ENCODE assay signal across 9 mouse cellular contexts in the genomic region with DNA sequence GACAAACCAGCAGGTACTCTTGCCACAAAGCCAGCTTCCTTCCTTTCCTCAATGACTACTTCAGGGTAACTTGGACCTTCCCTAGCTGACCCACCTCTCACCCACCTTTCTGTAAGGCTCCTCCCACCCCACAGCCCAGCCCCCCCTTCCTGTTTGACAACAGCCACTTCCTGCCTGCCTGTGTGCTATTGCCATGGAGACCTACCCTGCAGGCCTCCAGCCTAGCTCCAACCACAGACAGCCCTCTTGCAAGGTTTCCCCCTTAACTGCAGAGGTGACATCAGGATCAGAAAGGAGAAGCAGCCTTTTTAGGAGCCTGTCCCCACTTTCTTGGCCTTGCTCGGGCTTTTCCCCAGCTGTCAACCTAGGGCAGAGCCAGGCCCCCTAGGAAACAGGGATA. TPM values are rescaled to one million over a fixed set of nuclear protein-coding genes. Genes with fewer than 3 reads are reported as not detected.
DNase-seq lines count a peak whose midpoint lies in the region; ATAC-seq and TF ChIP-seq lines count a peak whose summit lies in the region.
"Had no signal": no experiment of that assay in that cellular context is flagged by ENCODE, and none has a peak within 500 bp of the region (broad histone marks: within the 10 kb centered on the region; RNA-seq: fewer than 3 reads in every experiment).

No protein-coding gene starts in this region.

- ATAC-seq in heart, embryonic 14.5 days (ENCODE audit: insufficient number of reproducible peaks, insufficient read depth, low FRiP score, low read depth) = no peak
- 0 out of 2 replicates have a peak, but pooled peaks have one; percentile 18 for ATAC-seq in liver, embryonic 14.5 days (ENCODE audit: insufficient read depth)
- 0 out of 2 replicates have a peak, but pooled peaks have one; percentile 46 for ATAC-seq in stomach, embryonic 14.5 days (ENCODE audit: insufficient number of reproducible peaks, insufficient read depth, low FRiP score, low read depth)
- no peak for ATAC-seq in forebrain, embryonic 16.5 days

- 71% methylated on average over 1 of the region's 1 CpGs for WGBS in heart, embryonic 14.5 days
- 42% methylated on average over 1 of the region's 1 CpGs for WGBS in liver, embryonic 14.5 days (ENCODE audit: insufficient replicate concordance)
- 67% methylated on average over 1 of the region's 1 CpGs for WGBS in stomach, embryonic 14.5 days
- WGBS in forebrain, embryonic 16.5 days = 81% methylated on average over 1 of the region's 1 CpGs

- H3K27ac ChIP-seq in heart, embryonic 14.5 days (replicated peaks in 1 of 2; ENCODE audit: control insufficient read depth in 1 of 2, insufficient read depth in 1 of 2, low read depth in 2 of 2, low read length in 2 of 2) = peak overlapping the region; percentile 46 to 76; a peak in 3 of 4 replicates
- H3K27ac ChIP-seq in liver, embryonic 14.5 days = no peak overlapping the region
- H3K27ac ChIP-seq in stomach, embryonic 14.5 days (ENCODE audit: low read length) = no peak overlapping the region
- H3K27ac ChIP-seq in forebrain, embryonic 16.5 days (ENCODE audit: low read length) = no peak overlapping the region
- H3K27ac ChIP-seq: neural tube, embryonic 12.5 days had no signal

- DNase-seq in heart, postnatal 14 days = no peak
- DNase-seq in T-cell, adult 2 months (ENCODE audit: low spot score) = peak; percentile 76
- DNase-seq in liver, embryonic 14.5 days (ENCODE audit: low read depth in 3 of 3, low spot score in 3 of 3) = peak in 2 of 3 experiments; percentile 26 to 27
- no peak for DNase-seq in left cerebral cortex, postnatal 14 days (ENCODE audit: low spot score in 2 of 2)
- DNase-seq in frontal cortex, adult 2 months (ENCODE audit: extremely low spot score in 1 of 2, low spot score in 1 of 2) = no peak

- peaks cover 24 to 50% of the 10 kb centered on the region in 2 experiments for H3K4me1 ChIP-seq in heart, embryonic 14.5 days (ENCODE audit: control insufficient read depth in 2 of 2, insufficient read depth in 2 of 2, low read length in 2 of 2)
- H3K4me1 ChIP-seq in liver, embryonic 14.5 days (replicated peaks; ENCODE audit: control insufficient read depth in 2 of 2, insufficient read depth in 2 of 2, low read length in 1 of 2) = peaks cover 0 to 18% of the 10 kb centered on the region in 2 experiments; a peak in 2 of 4 replicates
- peaks cover 10% of the 10 kb centered on the region; the same call in 1 of the 2 replicates for H3K4me1 ChIP-seq in stomach, embryonic 14.5 days (ENCODE audit: control insufficient read depth, insufficient read depth, low read length)
- peaks cover 9% of the 10 kb centered on the region for H3K4me1 ChIP-seq in forebrain, embryonic 16.5 days (replicated peaks; ENCODE audit: control insufficient read depth, insufficient read depth, low read length)

- H3K9me3 ChIP-seq in heart, embryonic 14.5 days (ENCODE audit: control insufficient read depth, low read length) = no peaks in the 10 kb centered on the region
- no peaks in the 10 kb centered on the region for H3K9me3 ChIP-seq in liver, embryonic 14.5 days (ENCODE audit: control insufficient read depth, low read length)
- no peaks in the 10 kb centered on the region for H3K9me3 ChIP-seq in stomach, embryonic 14.5 days (ENCODE audit: control insufficient read depth, low read depth, low read length)
- H3K9me3 ChIP-seq in forebrain, embryonic 16.5 days (ENCODE audit: control insufficient read depth, low read length) = no peaks in the 10 kb centered on the region
- H3K9me3 ChIP-seq: neural tube, embryonic 12.5 days had no signal

- H3K9ac ChIP-seq in heart, embryonic 14.5 days (ENCODE audit: low read length) = no peak overlapping the region
- H3K9ac ChIP-seq in liver, embryonic 14.5 days (replicated peaks) = no peak overlapping the region
- H3K9ac ChIP-seq in stomach, embryonic 14.5 days (replicated peaks; ENCODE audit: low read depth, low read length) = no peak overlapping the region
- H3K9ac ChIP-seq in forebrain, embryonic 16.5 days (replicated peaks; ENCODE audit: low read depth, low read length) = no peak overlapping the region
- H3K9ac ChIP-seq: neural tube, embryonic 12.5 days had no signal

- TF ChIP-seq EP300 in liver, embryonic 14.5 days (IDR thresholded peaks at IDR 0.05; ENCODE audit: low read depth) = no peak

- no peak overlapping the region for H3K4me2 ChIP-seq in heart, embryonic 14.5 days (ENCODE audit: low read length)
- H3K4me2 ChIP-seq in liver, embryonic 14.5 days (ENCODE audit: low read depth) = no peak overlapping the region
- no peak overlapping the region for H3K4me2 ChIP-seq in stomach, embryonic 14.5 days (replicated peaks; ENCODE audit: low read depth, low read length)
- H3K4me2 ChIP-seq in forebrain, embryonic 16.5 days (ENCODE audit: low read length) = no peak overlapping the region
- H3K4me2 ChIP-seq: neural tube, embryonic 12.5 days had no signal

- H3K36me3 ChIP-seq in heart, embryonic 14.5 days (ENCODE audit: control insufficient read depth, insufficient read depth, low read length) = peaks cover 90% of the 10 kb centered on the region
- H3K36me3 ChIP-seq in liver, embryonic 14.5 days (replicated peaks; ENCODE audit: control insufficient read depth, insufficient read depth, low read depth) = no peaks in the 10 kb centered on the region; the same call in 1 of the 2 replicates
- H3K36me3 ChIP-seq in stomach, embryonic 14.5 days (ENCODE audit: control insufficient read depth, insufficient read depth, low read length) = peaks cover 39% of the 10 kb centered on the region
- peaks cover 7% of the 10 kb centered on the region for H3K36me3 ChIP-seq in forebrain, embryonic 16.5 days (ENCODE audit: control insufficient read depth, insufficient read depth)

- H3K4me3 ChIP-seq in heart, embryonic 14.5 days (ENCODE audit: control insufficient read depth in 1 of 2, insufficient read depth in 1 of 2, low read depth in 1 of 2, low read length in 2 of 2) = no peak overlapping the region
- no peak overlapping the region for H3K4me3 ChIP-seq in liver, embryonic 14.5 days (ENCODE audit: insufficient read depth in 1 of 2, low read depth in 2 of 2, low read length in 2 of 2)
- H3K4me3 ChIP-seq in stomach, embryonic 14.5 days (ENCODE audit: low read depth, low read length) = no peak overlapping the region
- H3K4me3 ChIP-seq in forebrain, embryonic 16.5 days (replicated peaks; ENCODE audit: low read length) = no peak overlapping the region
- H3K4me3 ChIP-seq: neural tube, embryonic 12.5 days had no signal

- intact Hi-C loops in heart, postnatal 14 days (cut with DNase I) = no loop called here
- intact Hi-C loops in left cerebral cortex, postnatal 14 days (cut with DNase I) = no loop called here

- no peaks in the 10 kb centered on the region for H3K27me3 ChIP-seq in heart, embryonic 14.5 days (ENCODE audit: control insufficient read depth, insufficient read depth, low read length)
- no peaks in the 10 kb centered on the region for H3K27me3 ChIP-seq in liver, embryonic 14.5 days (ENCODE audit: control insufficient read depth, insufficient read depth, low read length)
- no peaks in the 10 kb centered on the region for H3K27me3 ChIP-seq in stomach, embryonic 14.5 days (ENCODE audit: control insufficient read depth, insufficient read depth, low read length)
- no peaks in the 10 kb centered on the region for H3K27me3 ChIP-seq in forebrain, embryonic 16.5 days (replicated peaks; ENCODE audit: control insufficient read depth, insufficient read depth, low read length)
- H3K27me3 ChIP-seq: neural tube, embryonic 12.5 days had no signal

- no peak for TF ChIP-seq CTCF in liver, embryonic 14.5 days (IDR thresholded peaks at IDR 0.05; ENCODE audit: low read depth)

RNA-seq across cellular contexts. Expression of a gene that starts 8.7 kb away (rescaled TPM):
- 64.0 and 72.1 TPM in 2 replicates for polyA plus RNA-seq in heart, embryonic 14.5 days (2014; fragmentation: Nextera tagmentation; extraction: Ambion mirVana)
- 10 to 100 TPM; 40.8 to 42.3 TPM for total RNA-seq in heart, postnatal 14 days (2021)
- 4.5 and 5.4 TPM in 2 replicates for polyA plus RNA-seq in liver, embryonic 14.5 days (2012; rRNA removed)
- 3.9 and 7.2 TPM in 2 replicates for polyA plus RNA-seq in liver, embryonic 14.5 days (2014; fragmentation: Nextera tagmentation; extraction: Ambion mirVana)
- polyA plus RNA-seq in stomach, embryonic 14.5 days (2014; fragmentation: Nextera tagmentation; extraction: Ambion mirVana) = 46.6 and 53.6 TPM in 2 replicates
- 100 to 1,000 TPM; 305 to 316 TPM for total RNA-seq in left cerebral cortex, postnatal 14 days (2021)
- polyA plus RNA-seq in forebrain, embryonic 16.5 days (2015; fragmentation: Nextera tagmentation; extraction: Ambion mirVana) = 123 and 127 TPM in 2 replicates
- polyA plus RNA-seq in frontal cortex, adult 2 months (2012; rRNA removed) = 201 and 208 TPM in 2 replicates

RNA-seq across cellular contexts. Expression of a gene that starts 50.9 kb away (rescaled TPM):
- 16.8 and 20.9 TPM in 2 replicates for polyA plus RNA-seq in heart, embryonic 14.5 days (2014; fragmentation: Nextera tagmentation; extraction: Ambion mirVana)
- total RNA-seq in heart, postnatal 14 days (2021) = 10 to 100 TPM; 13.6 to 15.4 TPM
- 22.8 and 22.9 TPM in 2 replicates for polyA plus RNA-seq in liver, embryonic 14.5 days (2012; rRNA removed)
- 13.2 and 15.9 TPM in 2 replicates for polyA plus RNA-seq in liver, embryonic 14.5 days (2014; fragmentation: Nextera tagmentation; extraction: Ambion mirVana)
- 28.1 and 31.1 TPM in 2 replicates for polyA plus RNA-seq in stomach, embryonic 14.5 days (2014; fragmentation: Nextera tagmentation; extraction: Ambion mirVana)
- total RNA-seq in left cerebral cortex, postnatal 14 days (2021) = 10 to 100 TPM; 14.5 to 17.5 TPM
- 15.7 and 16.7 TPM in 2 replicates for polyA plus RNA-seq in forebrain, embryonic 16.5 days (2015; fragmentation: Nextera tagmentation; extraction: Ambion mirVana)
- polyA plus RNA-seq in frontal cortex, adult 2 months (2012; rRNA removed) = 22.6 and 24.8 TPM in 2 replicates

RNA-seq across cellular contexts. Expression of a gene that starts 51.2 kb away (rescaled TPM):
- polyA plus RNA-seq in heart, embryonic 14.5 days (2014; fragmentation: Nextera tagmentation; extraction: Ambion mirVana) = 1.5 and 1.7 TPM in 2 replicates
- total RNA-seq in heart, postnatal 14 days (2021) = 1 to 10 TPM; 5.7 to 6.1 TPM
- polyA plus RNA-seq in liver, embryonic 14.5 days (2012; rRNA removed) = 0.74 and 1.3 TPM in 2 replicates
- polyA plus RNA-seq in liver, embryonic 14.5 days (2014; fragmentation: Nextera tagmentation; extraction: Ambion mirVana) = 0.43 and 0.57 TPM in 2 replicates
- 0.64 and 1.3 TPM in 2 replicates for polyA plus RNA-seq in stomach, embryonic 14.5 days (2014; fragmentation: Nextera tagmentation; extraction: Ambion mirVana)
- 1 to 10 TPM; 7.4 to 7.7 TPM for total RNA-seq in left cerebral cortex, postnatal 14 days (2021)
- 0.33 and 0.50 TPM in 2 replicates for polyA plus RNA-seq in forebrain, embryonic 16.5 days (2015; fragmentation: Nextera tagmentation; extraction: Ambion mirVana)
- 1.9 and 2.3 TPM in 2 replicates for polyA plus RNA-seq in frontal cortex, adult 2 months (2012; rRNA removed)

Comparison
In these comparisons a context has a peak if more than half of its experiments do, and no peak if none do; other contexts are left out.
1. ATAC-seq: peak in liver, embryonic 14.5 days (single experiment) and stomach, embryonic 14.5 days (single experiment); none in heart, embryonic 14.5 days (single experiment) and forebrain, embryonic 16.5 days (single experiment).
2. H3K27ac ChIP-seq: peak in heart, embryonic 14.5 days (2 of 2); none in liver, embryonic 14.5 days (single experiment), stomach, embryonic 14.5 days (single experiment) and forebrain, embryonic 16.5 days (single experiment).
3. DNase-seq: peak in T-cell, adult 2 months (single experiment) and liver, embryonic 14.5 days (2 of 3); none in heart, postnatal 14 days (0 of 2), left cerebral cortex, postnatal 14 days (0 of 2) and frontal cortex, adult 2 months (0 of 2).